Mouse (Mus musculus) ovary, adult 18-20 months (tissue): Measurements from ENCODE around the gene Rai1.

Experiments used
- DNase-seq: peaks from one replicate; pipeline ENCODE4 v3.0.0; 2022; ENCODE audit warnings: low spot score, mixed read lengths

The Rai1 gene

GRCm38 (mm10) chr11:60163362-60163761 is 58.5 kb downstream of the Rai1 start:
- DNase-seq: no peak

- no peak for DNase-seq
Measured at GRCm38 (mm10) chr11:60164450-60164849, 59.6 kb downstream of the Rai1 start.

- no peak for DNase-seq
Measured at GRCm38 (mm10) chr11:60165076-60165475, 60.3 kb downstream of the Rai1 start.

GRCm38 (mm10) chr11:60168780-60169179 is 64.0 kb downstream of the Rai1 start:
- peak; percentile 82 for DNase-seq

- no peak for DNase-seq
Measured at GRCm38 (mm10) chr11:60172074-60172473, 67.3 kb downstream of the Rai1 start.

GRCm38 (mm10) chr11:60173606-60174184 is 68.9 kb downstream of the Rai1 start:
- DNase-seq: no peak

- peak; percentile 72 for DNase-seq
Measured at GRCm38 (mm10) chr11:60175371-60176181, 70.8 kb downstream of the Rai1 start.

- DNase-seq: peak; percentile 81
Measured at GRCm38 (mm10) chr11:60176182-60176974, 71.6 kb downstream of the Rai1 start.

GRCm38 (mm10) chr11:60176975-60177657 is 72.3 kb downstream of the Rai1 start:
- peak; percentile 41 for DNase-seq

- DNase-seq: no peak
Measured at GRCm38 (mm10) chr11:60178005-60178404, 73.2 kb downstream of the Rai1 start.

- peak; percentile 43 for DNase-seq
Measured at GRCm38 (mm10) chr11:60178506-60178905, 73.7 kb downstream of the Rai1 start.

GRCm38 (mm10) chr11:60182116-60182670 is 77.4 kb downstream of the Rai1 start:
- peak; percentile 40 for DNase-seq

GRCm38 (mm10) chr11:60182741-60183140 is 77.9 kb downstream of the Rai1 start:
- no peak for DNase-seq

GRCm38 (mm10) chr11:60184346-60185325 is 79.8 kb downstream of the Rai1 start:
- DNase-seq: no peak

GRCm38 (mm10) chr11:60185396-60186231 is 80.8 kb downstream of the Rai1 start:
- peak; percentile 51 for DNase-seq

- no peak for DNase-seq
Measured at GRCm38 (mm10) chr11:60187070-60187469, 82.3 kb downstream of the Rai1 start.

- DNase-seq: no peak
Measured at GRCm38 (mm10) chr11:60188275-60188853, 83.6 kb downstream of the Rai1 start.

GRCm38 (mm10) chr11:60189501-60190040 is 84.8 kb downstream of the Rai1 start:
- peak; percentile 37 for DNase-seq

- no peak for DNase-seq
Measured at GRCm38 (mm10) chr11:60190055-60190641, 85.3 kb downstream of the Rai1 start.
